Mouse (Mus musculus): ENCODE results near the gene Nle1.

- TF ChIP-seq CTCF (IDR thresholded peaks at IDR 0.05; ENCODE audit: insufficient read depth, low read depth, low read length): no peak
- no peak for TF ChIP-seq POLR2A (IDR thresholded peaks at IDR 0.05; ENCODE audit: insufficient read depth, low read depth, low read length)
Observed at GRCm38 (mm10) chr11:82933186-82933585, 25.0 kb upstream of the Nle1 start.

Data from olfactory bulb, adult 2 months (tissue).